18 mouse cellular contexts compared by ENCODE assay signal in the genomic region with DNA sequence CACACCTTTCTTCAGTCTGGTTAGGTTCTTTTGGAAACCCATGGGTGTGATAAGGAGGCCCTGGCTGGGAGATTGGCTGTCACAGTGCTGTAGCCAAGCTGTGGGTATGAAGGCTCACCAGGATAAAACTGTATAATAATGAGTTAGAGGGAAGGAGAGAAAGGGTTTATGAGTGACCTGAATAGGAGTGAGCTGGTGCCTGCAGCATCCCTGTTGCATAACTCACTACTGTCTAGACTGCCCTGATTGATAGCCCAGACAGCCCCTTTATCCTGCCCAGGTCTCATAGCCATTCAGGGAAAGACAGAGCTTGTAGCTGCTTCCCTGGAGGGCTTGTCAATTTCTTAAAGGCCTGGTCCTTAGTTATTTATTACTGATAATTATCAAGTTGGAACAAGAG.
"Had no signal": no experiment of that assay in that cellular context is flagged by ENCODE, and none has a peak within 500 bp of the region (broad histone marks: within the 10 kb centered on the region; RNA-seq: fewer than 3 reads in every experiment).

No protein-coding gene starts in this region.

- ATAC-seq: intestine, postnatal 0 days; liver, postnatal 0 days; lung, postnatal 0 days; midbrain, embryonic 13.5 days had no signal

- H3K4me2 ChIP-seq: limb, embryonic 12.5 days; limb, embryonic 15.5 days; liver, embryonic 11.5 days; lung, embryonic 14.5 days; midbrain, embryonic 13.5 days; stomach, embryonic 15.5 days had no signal

- H3K9ac ChIP-seq: limb, embryonic 12.5 days; limb, embryonic 15.5 days; liver, embryonic 14.5 days; liver, postnatal 0 days; lung, embryonic 14.5 days; midbrain, embryonic 13.5 days; stomach, embryonic 15.5 days had no signal

- H3K4me1 ChIP-seq: limb, embryonic 12.5 days; limb, embryonic 15.5 days; midbrain, embryonic 10.5 days; midbrain, embryonic 13.5 days; stomach, embryonic 15.5 days had no signal

- DNase-seq: kidney, adult 2 months; kidney, postnatal 36 days; left cerebral cortex, postnatal 4 days; liver, postnatal 0 days; lung, embryonic 14.5 days; right cerebral cortex, postnatal 4 days; thymus, postnatal 25 days had no signal

- H3K36me3 ChIP-seq: limb, embryonic 12.5 days; limb, embryonic 15.5 days; midbrain, embryonic 10.5 days; midbrain, embryonic 13.5 days; stomach, embryonic 15.5 days had no signal

- H3K9me3 ChIP-seq: limb, embryonic 12.5 days; limb, embryonic 15.5 days; midbrain, embryonic 13.5 days; stomach, embryonic 15.5 days had no signal

- H3K27me3 ChIP-seq: limb, embryonic 12.5 days; limb, embryonic 15.5 days; midbrain, embryonic 13.5 days; stomach, embryonic 15.5 days had no signal

- H3K27ac ChIP-seq: kidney, postnatal 0 days; limb, embryonic 12.5 days; limb, embryonic 15.5 days; liver, embryonic 14.5 days; macrophage; midbrain, embryonic 10.5 days; midbrain, embryonic 13.5 days; stomach, embryonic 15.5 days had no signal

- H3K4me3 ChIP-seq: limb, embryonic 12.5 days; limb, embryonic 15.5 days; midbrain, embryonic 10.5 days; midbrain, embryonic 13.5 days; stomach, embryonic 15.5 days had no signal
